20 mouse cellular contexts compared by ENCODE assay signal in the genomic region with DNA sequence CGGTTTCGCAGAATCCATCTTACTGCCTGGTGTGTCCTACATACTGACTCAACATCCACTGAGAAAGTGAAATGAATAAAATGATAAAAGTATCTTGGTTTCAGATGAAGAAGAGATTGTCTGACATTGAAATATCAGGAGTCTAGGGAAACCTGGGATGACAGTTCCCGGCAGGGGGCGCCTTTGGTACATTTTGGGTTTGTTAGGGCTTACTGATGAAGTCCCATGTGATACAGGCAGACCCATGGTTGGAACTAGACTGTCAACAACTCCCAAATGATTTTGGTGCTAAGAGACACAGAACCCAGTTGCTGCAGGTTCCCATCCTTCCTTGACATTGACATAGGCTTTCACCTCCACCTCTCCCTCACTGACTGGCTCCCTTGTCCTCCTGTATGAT. TPM values are rescaled to one million over a fixed set of nuclear protein-coding genes. Genes with fewer than 3 reads are reported as not detected.
A peak's percentile ranks its signal among the peaks of the same experiment; 100 is the strongest.
DNase-seq lines count a peak whose midpoint lies in the region; ATAC-seq and TF ChIP-seq lines count a peak whose summit lies in the region.
"Had no signal": no experiment of that assay in that cellular context is flagged by ENCODE, and none has a peak within 500 bp of the region (broad histone marks: within the 10 kb centered on the region; RNA-seq: fewer than 3 reads in every experiment).

No protein-coding gene starts in this region.

- H3K27ac ChIP-seq in liver, embryonic 14.5 days, result no peak overlapping the region
- no peak overlapping the region for H3K27ac ChIP-seq in liver, embryonic 12.5 days
- no peak overlapping the region for H3K27ac ChIP-seq in liver, postnatal 0 days (ENCODE audit: low read depth)
- no peak overlapping the region for H3K27ac ChIP-seq in heart, embryonic 11.5 days (ENCODE audit: low read depth, low read length)
- H3K27ac ChIP-seq: heart, embryonic 10.5 days; hindbrain, embryonic 15.5 days; liver, embryonic 13.5 days had no signal

- WGBS in liver, embryonic 14.5 days (ENCODE audit: insufficient replicate concordance), result 50% methylated on average over 4 of the region's 4 CpGs
- 58% methylated on average over 4 of the region's 4 CpGs for WGBS in liver, embryonic 12.5 days (ENCODE audit: insufficient replicate concordance)
- WGBS in liver, postnatal 0 days (ENCODE audit: insufficient replicate concordance), result 77% methylated on average over 4 of the region's 4 CpGs
- 72% methylated on average over 4 of the region's 4 CpGs for WGBS in heart, embryonic 11.5 days (ENCODE audit: insufficient replicate concordance)

- TF ChIP-seq CTCF in liver, embryonic 14.5 days (IDR thresholded peaks at IDR 0.05; ENCODE audit: low read depth), result peak; percentile 28; the same call in 1 of the 2 replicates
- TF ChIP-seq CTCF in E14TG2a.4 (conservative IDR thresholded peaks at IDR 0.05; ENCODE audit: low read length), result peak; percentile 29
- no peak for TF ChIP-seq CTCF in liver, postnatal 0 days (IDR thresholded peaks at IDR 0.05; ENCODE audit: low read depth)

- H3K9me3 ChIP-seq in liver, embryonic 14.5 days (ENCODE audit: control insufficient read depth, low read length), result no peaks in the 10 kb centered on the region
- H3K9me3 ChIP-seq in liver, embryonic 12.5 days (replicated peaks), result no peaks in the 10 kb centered on the region
- 0 out of 2 replicates have a peak, but pooled peaks cover 6% of the 10 kb centered on the region for H3K9me3 ChIP-seq in E14TG2a.4 (ENCODE audit: low read length)
- H3K9me3 ChIP-seq in liver, postnatal 0 days (ENCODE audit: low read length), result no peaks in the 10 kb centered on the region
- H3K9me3 ChIP-seq in heart, embryonic 11.5 days (replicated peaks; ENCODE audit: control insufficient read depth, low read length), result no peaks in the 10 kb centered on the region
- H3K9me3 ChIP-seq: heart, embryonic 10.5 days; hindbrain, embryonic 15.5 days; liver, embryonic 13.5 days had no signal

- peak; percentile 40 to 43 for DNase-seq in cerebellum, postnatal 10 days
- DNase-seq in cerebellum, adult 11-12 months, result no peak
- DNase-seq in liver, embryonic 14.5 days (ENCODE audit: low read depth in 3 of 3, low spot score in 3 of 3), result no peak
- DNase-seq in liver, postnatal 0 days, result peak; percentile 22
- DNase-seq in urinary bladder, adult 2 months (ENCODE audit: low spot score), result no peak
- DNase-seq: adrenal gland, adult 2 months; cerebellum, postnatal 36 days; heart, postnatal 14 days; kidney, adult 8-10 months; layer of hippocampus, postnatal 36 days; left cerebral cortex, postnatal 4 days; liver, embryonic 13.5 days had no signal

- H3K36me3 ChIP-seq in liver, embryonic 14.5 days (replicated peaks; ENCODE audit: control insufficient read depth, insufficient read depth, low read depth), result no peaks in the 10 kb centered on the region
- no peaks in the 10 kb centered on the region for H3K36me3 ChIP-seq in liver, embryonic 12.5 days
- H3K36me3 ChIP-seq in E14TG2a.4 (ENCODE audit: insufficient read depth, low read length), result no peaks in the 10 kb centered on the region
- H3K36me3 ChIP-seq in liver, postnatal 0 days (replicated peaks; ENCODE audit: insufficient read depth, low read length), result no peaks in the 10 kb centered on the region
- H3K36me3 ChIP-seq in heart, embryonic 11.5 days (ENCODE audit: control insufficient read depth, insufficient read depth, low read length), result no peaks in the 10 kb centered on the region
- H3K36me3 ChIP-seq: heart, embryonic 10.5 days; hindbrain, embryonic 15.5 days; liver, embryonic 13.5 days had no signal

- no peak for ATAC-seq in liver, embryonic 14.5 days (ENCODE audit: insufficient read depth)
- ATAC-seq in liver, embryonic 12.5 days, result no peak
- ATAC-seq in liver, postnatal 0 days, result no peak
- no peak for ATAC-seq in heart, embryonic 11.5 days (replicated peaks; ENCODE audit: insufficient number of reproducible peaks, low FRiP score, low TSS enrichment)
- ATAC-seq: forebrain, embryonic 14.5 days had no signal

- no peaks in the 10 kb centered on the region for H3K27me3 ChIP-seq in liver, embryonic 14.5 days (ENCODE audit: control insufficient read depth, insufficient read depth, low read length)
- peaks cover 3% of the 10 kb centered on the region; the same call in 1 of the 2 replicates for H3K27me3 ChIP-seq in liver, embryonic 12.5 days (replicated peaks)
- no peaks in the 10 kb centered on the region; the same call in 1 of the 2 replicates for H3K27me3 ChIP-seq in E14TG2a.4 (ENCODE audit: insufficient read depth, low read length)
- 0 out of 2 replicates have a peak, but pooled peaks cover 2% of the 10 kb centered on the region for H3K27me3 ChIP-seq in liver, postnatal 0 days (ENCODE audit: insufficient read depth, low read length)
- H3K27me3 ChIP-seq in heart, embryonic 11.5 days (ENCODE audit: control insufficient read depth, insufficient read depth, low read length), result 0 out of 2 replicates have a peak, but pooled peaks cover 2% of the 10 kb centered on the region
- H3K27me3 ChIP-seq: hindbrain, embryonic 15.5 days; liver, embryonic 13.5 days had no signal

- H3K4me1 ChIP-seq in liver, embryonic 14.5 days (replicated peaks; ENCODE audit: control insufficient read depth in 2 of 2, insufficient read depth in 2 of 2, low read length in 1 of 2), result no peaks in the 10 kb centered on the region
- H3K4me1 ChIP-seq in liver, embryonic 12.5 days, result no peaks in the 10 kb centered on the region
- H3K4me1 ChIP-seq in E14TG2a.4 (replicated peaks; ENCODE audit: low read depth, low read length), result peaks cover 11% of the 10 kb centered on the region
- no peaks in the 10 kb centered on the region for H3K4me1 ChIP-seq in liver, postnatal 0 days (ENCODE audit: insufficient read depth)
- no peaks in the 10 kb centered on the region for H3K4me1 ChIP-seq in heart, embryonic 11.5 days (ENCODE audit: control insufficient read depth, insufficient read depth, low read length)
- H3K4me1 ChIP-seq: heart, embryonic 10.5 days; hindbrain, embryonic 15.5 days; liver, embryonic 13.5 days had no signal

- H3K4me3 ChIP-seq in liver, embryonic 14.5 days (ENCODE audit: insufficient read depth in 1 of 2, low read depth in 2 of 2, low read length in 2 of 2), result no peak overlapping the region
- no peak overlapping the region for H3K4me3 ChIP-seq in liver, embryonic 12.5 days
- H3K4me3 ChIP-seq in E14TG2a.4 (replicated peaks; ENCODE audit: low read length), result no peak overlapping the region
- no peak overlapping the region for H3K4me3 ChIP-seq in liver, postnatal 0 days (ENCODE audit: low read depth, low read length)
- H3K4me3 ChIP-seq in heart, embryonic 11.5 days (ENCODE audit: low read depth, low read length), result no peak overlapping the region
- H3K4me3 ChIP-seq: erythroblast, embryonic 14.5 days; heart, embryonic 10.5 days; hindbrain, embryonic 15.5 days; liver, embryonic 13.5 days had no signal

- H3K9ac ChIP-seq in liver, embryonic 14.5 days (replicated peaks), result no peak overlapping the region
- no peak overlapping the region for H3K9ac ChIP-seq in liver, embryonic 12.5 days
- no peak overlapping the region for H3K9ac ChIP-seq in liver, postnatal 0 days (replicated peaks)
- H3K9ac ChIP-seq in heart, embryonic 11.5 days (ENCODE audit: low read depth, low read length), result no peak overlapping the region
- H3K9ac ChIP-seq: hindbrain, embryonic 15.5 days; liver, embryonic 13.5 days had no signal

- H3K4me2 ChIP-seq in liver, embryonic 14.5 days (ENCODE audit: low read depth), result no peak overlapping the region
- no peak overlapping the region for H3K4me2 ChIP-seq in liver, embryonic 12.5 days
- H3K4me2 ChIP-seq in liver, postnatal 0 days (ENCODE audit: low read depth, low read length), result no peak overlapping the region
- H3K4me2 ChIP-seq in heart, embryonic 11.5 days, result no peak overlapping the region
- H3K4me2 ChIP-seq: hindbrain, embryonic 15.5 days; liver, embryonic 13.5 days; midbrain, embryonic 11.5 days had no signal

- TF ChIP-seq EP300 in liver, embryonic 14.5 days (IDR thresholded peaks at IDR 0.05; ENCODE audit: low read depth), result no peak
- TF ChIP-seq EP300 in liver, postnatal 0 days (IDR thresholded peaks at IDR 0.05; ENCODE audit: low read depth), result no peak

RNA-seq across cellular contexts. Expression of a gene that starts 34.7 kb away (rescaled TPM):
- 2.0 and 2.1 TPM in 2 replicates for polyA plus RNA-seq in liver, embryonic 14.5 days (2012; rRNA removed)
- 0.55 and 0.66 TPM in 2 replicates for polyA plus RNA-seq in liver, embryonic 14.5 days (2014; fragmentation: Nextera tagmentation; extraction: Ambion mirVana)
- 0.74 and 0.99 TPM in 2 replicates for polyA plus RNA-seq in liver, embryonic 12.5 days (2016; fragmentation: Nextera tagmentation; extraction: Ambion mirVana)
- 1.2 TPM in 2 replicates for polyA plus RNA-seq in liver, postnatal 0 days (2015; fragmentation: Nextera tagmentation; extraction: Ambion mirVana)
- polyA plus RNA-seq in heart, embryonic 11.5 days (2014; fragmentation: Nextera tagmentation; extraction: Ambion mirVana), result 7.7 and 10.0 TPM in 2 replicates
- 102 and 112 TPM in 2 replicates for polyA plus RNA-seq in urinary bladder, adult 2 months (2012; rRNA removed)
- polyA plus RNA-seq: erythroblast, embryonic 14.5 days had no signal

Comparison
In these comparisons a context has a peak if more than half of its experiments do, and no peak if none do; other contexts are left out.
1. DNase-seq: peak in cerebellum, postnatal 10 days (2 of 2) and liver, postnatal 0 days (single experiment); none in cerebellum, adult 11-12 months (single experiment), liver, embryonic 14.5 days (0 of 3) and urinary bladder, adult 2 months (single experiment).